Comparison of ENCODE assay signal across 17 mouse cellular contexts in genomic region chr8:123271901-123272300, GRCm38 (mm10). TPM values are rescaled to one million over a fixed set of nuclear protein-coding genes. Genes with fewer than 3 reads are reported as not detected.
DNase-seq lines count a peak whose midpoint lies in the region; ATAC-seq and TF ChIP-seq lines count a peak whose summit lies in the region.
"Had no signal": no experiment of that assay in that cellular context is flagged by ENCODE, and none has a peak within 500 bp of the region (broad histone marks: within the 10 kb centered on the region; RNA-seq: fewer than 3 reads in every experiment).

No protein-coding gene starts in this region.

- 57% methylated on average over 4 of the region's 4 CpGs for WGBS in intestine, embryonic 15.5 days
- WGBS in intestine, postnatal 0 days, result 57% methylated on average over 4 of the region's 4 CpGs
- WGBS in embryonic facial prominence, embryonic 11.5 days, result 73% methylated on average over 4 of the region's 4 CpGs
- 71% methylated on average over 4 of the region's 4 CpGs for WGBS in kidney, embryonic 15.5 days
- WGBS in stomach, embryonic 15.5 days, result 54% methylated on average over 4 of the region's 4 CpGs
- 63% methylated on average over 4 of the region's 4 CpGs for WGBS in lung, adult 2 months

- no peak overlapping the region for H3K9ac ChIP-seq in intestine, embryonic 15.5 days
- H3K9ac ChIP-seq in intestine, postnatal 0 days (ENCODE audit: low read depth, low read length), result no peak overlapping the region
- H3K9ac ChIP-seq in embryonic facial prominence, embryonic 11.5 days (replicated peaks; ENCODE audit: low read length), result no peak overlapping the region
- H3K9ac ChIP-seq in kidney, embryonic 15.5 days, result no peak overlapping the region
- H3K9ac ChIP-seq in stomach, embryonic 15.5 days, result no peak overlapping the region
- H3K9ac ChIP-seq: heart, embryonic 13.5 days; neural tube, embryonic 13.5 days had no signal

- H3K27me3 ChIP-seq in intestine, embryonic 15.5 days (replicated peaks), result no peaks in the 10 kb centered on the region
- no peaks in the 10 kb centered on the region for H3K27me3 ChIP-seq in intestine, postnatal 0 days (replicated peaks; ENCODE audit: control insufficient read depth, insufficient read depth, low read length)
- H3K27me3 ChIP-seq in embryonic facial prominence, embryonic 11.5 days (ENCODE audit: control insufficient read depth, insufficient read depth, low read length), result no peaks in the 10 kb centered on the region
- no peaks in the 10 kb centered on the region for H3K27me3 ChIP-seq in kidney, embryonic 15.5 days
- H3K27me3 ChIP-seq in stomach, embryonic 15.5 days (replicated peaks), result no peaks in the 10 kb centered on the region
- H3K27me3 ChIP-seq: heart, embryonic 13.5 days; neural tube, embryonic 13.5 days had no signal

- H3K9me3 ChIP-seq in intestine, embryonic 15.5 days, result no peaks in the 10 kb centered on the region
- no peaks in the 10 kb centered on the region for H3K9me3 ChIP-seq in intestine, postnatal 0 days (ENCODE audit: control insufficient read depth)
- H3K9me3 ChIP-seq in embryonic facial prominence, embryonic 11.5 days (replicated peaks; ENCODE audit: control insufficient read depth, low read length), result no peaks in the 10 kb centered on the region
- H3K9me3 ChIP-seq in kidney, embryonic 15.5 days (replicated peaks), result no peaks in the 10 kb centered on the region
- H3K9me3 ChIP-seq in stomach, embryonic 15.5 days, result no peaks in the 10 kb centered on the region
- H3K9me3 ChIP-seq: G1E; heart, embryonic 13.5 days; neural tube, embryonic 13.5 days had no signal

- H3K4me3 ChIP-seq in intestine, embryonic 15.5 days (replicated peaks), result no peak overlapping the region
- H3K4me3 ChIP-seq in intestine, postnatal 0 days (ENCODE audit: low read depth, low read length), result no peak overlapping the region
- H3K4me3 ChIP-seq in embryonic facial prominence, embryonic 11.5 days (ENCODE audit: low read depth, low read length), result no peak overlapping the region
- H3K4me3 ChIP-seq in kidney, embryonic 15.5 days (replicated peaks), result no peak overlapping the region
- H3K4me3 ChIP-seq in stomach, embryonic 15.5 days (replicated peaks), result no peak overlapping the region
- H3K4me3 ChIP-seq in lung, adult 2 months (replicated peaks; ENCODE audit: extremely low read depth, low read depth, low read length), result no peak overlapping the region
- H3K4me3 ChIP-seq: heart, embryonic 13.5 days; neural tube, embryonic 13.5 days had no signal

- H3K36me3 ChIP-seq in intestine, embryonic 15.5 days, result peaks cover 24% of the 10 kb centered on the region
- peaks cover 37% of the 10 kb centered on the region for H3K36me3 ChIP-seq in intestine, postnatal 0 days (ENCODE audit: control insufficient read depth, insufficient read depth)
- peaks cover 2% of the 10 kb centered on the region for H3K36me3 ChIP-seq in embryonic facial prominence, embryonic 11.5 days (replicated peaks; ENCODE audit: control insufficient read depth, insufficient read depth, low read depth, low read length)
- H3K36me3 ChIP-seq in kidney, embryonic 15.5 days, result peaks cover 91% of the 10 kb centered on the region
- peaks cover 29% of the 10 kb centered on the region for H3K36me3 ChIP-seq in stomach, embryonic 15.5 days

- peak; percentile 6 for DNase-seq in embryonic facial prominence, embryonic 11.5 days (ENCODE audit: low spot score)
- DNase-seq in lung, adult 2 months, result no peak
- no peak for DNase-seq in adrenal gland, adult (ENCODE audit: inconsistent age in 2 of 2, low spot score in 1 of 2)
- DNase-seq: adrenal gland, postnatal 36 days; cerebellum, adult 9-10 months; embryo, embryonic 11 days; gastrocnemius, postnatal 36 days; heart, postnatal 4 days had no signal

- no peak for TF ChIP-seq POLR2A in lung, adult 2 months (IDR thresholded peaks at IDR 0.05; ENCODE audit: borderline replicate concordance, extremely low read depth, low read depth, low read length)

- H3K27ac ChIP-seq in intestine, embryonic 15.5 days, result no peak overlapping the region
- no peak overlapping the region for H3K27ac ChIP-seq in intestine, postnatal 0 days (ENCODE audit: low read depth, low read length)
- no peak overlapping the region for H3K27ac ChIP-seq in embryonic facial prominence, embryonic 11.5 days (replicated peaks; ENCODE audit: low read depth, low read length)
- 0 out of 2 replicates have a peak overlapping the region, but pooled peaks have one; percentile 32 for H3K27ac ChIP-seq in kidney, embryonic 15.5 days
- H3K27ac ChIP-seq in stomach, embryonic 15.5 days, result no peak overlapping the region
- H3K27ac ChIP-seq: heart, embryonic 13.5 days; neural tube, embryonic 13.5 days had no signal

- no peak for TF ChIP-seq CTCF in intestine, postnatal 0 days (IDR thresholded peaks at IDR 0.05; ENCODE audit: low read depth)
- TF ChIP-seq CTCF in lung, adult 2 months (IDR thresholded peaks at IDR 0.05; ENCODE audit: insufficient read depth, low read length), result no peak

- 0 out of 2 replicates have a peak, but pooled peaks have one; percentile 36 for ATAC-seq in intestine, embryonic 15.5 days
- ATAC-seq in intestine, postnatal 0 days, result no peak
- no peak for ATAC-seq in embryonic facial prominence, embryonic 11.5 days (replicated peaks; ENCODE audit: insufficient number of reproducible peaks, low FRiP score, low TSS enrichment, low read depth)
- no peak; the same call in 1 of the 2 replicates for ATAC-seq in kidney, embryonic 15.5 days (replicated peaks; ENCODE audit: low FRiP score)
- ATAC-seq in stomach, embryonic 15.5 days (ENCODE audit: insufficient read depth, low FRiP score, low read depth), result peak; percentile 20; the same call in 1 of the 2 replicates
- no peak for ATAC-seq in megakaryocyte, adult 5-6 weeks (ENCODE audit: poor library complexity, severe bottlenecking)

- H3K4me1 ChIP-seq in intestine, embryonic 15.5 days (replicated peaks), result no peaks in the 10 kb centered on the region
- no peaks in the 10 kb centered on the region; the same call in 1 of the 2 replicates for H3K4me1 ChIP-seq in intestine, postnatal 0 days (replicated peaks; ENCODE audit: control insufficient read depth, insufficient read depth, low read length)
- H3K4me1 ChIP-seq in embryonic facial prominence, embryonic 11.5 days (ENCODE audit: control insufficient read depth, insufficient read depth, low read length), result no peaks in the 10 kb centered on the region
- H3K4me1 ChIP-seq in kidney, embryonic 15.5 days, result peaks cover 4% of the 10 kb centered on the region
- no peaks in the 10 kb centered on the region for H3K4me1 ChIP-seq in stomach, embryonic 15.5 days
- no peaks in the 10 kb centered on the region for H3K4me1 ChIP-seq in lung, adult 2 months (ENCODE audit: control insufficient read depth, insufficient read depth, low read length)
- H3K4me1 ChIP-seq: heart, embryonic 13.5 days had no signal

- no peak overlapping the region for H3K4me2 ChIP-seq in intestine, embryonic 15.5 days (replicated peaks)
- no peak overlapping the region for H3K4me2 ChIP-seq in intestine, postnatal 0 days (replicated peaks; ENCODE audit: low read depth)
- no peak overlapping the region for H3K4me2 ChIP-seq in embryonic facial prominence, embryonic 11.5 days (ENCODE audit: low read depth, low read length)
- no peak overlapping the region for H3K4me2 ChIP-seq in kidney, embryonic 15.5 days
- no peak overlapping the region for H3K4me2 ChIP-seq in stomach, embryonic 15.5 days
- H3K4me2 ChIP-seq: heart, embryonic 13.5 days; liver, embryonic 11.5 days; neural tube, embryonic 13.5 days had no signal

RNA-seq across cellular contexts. Expression of gene Vps9d1, which starts 17.8 kb away (rescaled TPM):
- polyA plus RNA-seq in intestine, embryonic 15.5 days (2015; fragmentation: Nextera tagmentation; extraction: Ambion mirVana), result 15.3 and 18.4 TPM in 2 replicates
- polyA plus RNA-seq in intestine, postnatal 0 days (2015; fragmentation: Nextera tagmentation; extraction: Ambion mirVana), result 7.1 and 8.3 TPM in 2 replicates
- polyA plus RNA-seq in embryonic facial prominence, embryonic 11.5 days (2014; fragmentation: Nextera tagmentation; extraction: Ambion mirVana), result 15.6 and 21.7 TPM in 2 replicates
- 22.2 and 25.0 TPM in 2 replicates for polyA plus RNA-seq in kidney, embryonic 15.5 days (2015; fragmentation: Nextera tagmentation; extraction: Ambion mirVana)
- polyA plus RNA-seq in stomach, embryonic 15.5 days (2015; fragmentation: Nextera tagmentation; extraction: Ambion mirVana), result 20.5 and 22.5 TPM in 2 replicates
- polyA plus RNA-seq in lung, adult 2 months (2012; rRNA removed), result 83.9 and 94.4 TPM in 2 replicates
- 19.3 and 19.7 TPM in 2 replicates for total RNA-seq in megakaryocyte, adult 5-6 weeks (2015)
- total RNA-seq in megakaryocyte, adult 5-6 weeks (2017), result 23.8 and 27.7 TPM in 2 replicates

RNA-seq across cellular contexts. Expression of gene Zfp276, which starts 17.9 kb away (rescaled TPM):
- 18.2 and 18.4 TPM in 2 replicates for polyA plus RNA-seq in intestine, embryonic 15.5 days (2015; fragmentation: Nextera tagmentation; extraction: Ambion mirVana)
- 7.2 and 7.4 TPM in 2 replicates for polyA plus RNA-seq in intestine, postnatal 0 days (2015; fragmentation: Nextera tagmentation; extraction: Ambion mirVana)
- 14.5 and 17.8 TPM in 2 replicates for polyA plus RNA-seq in embryonic facial prominence, embryonic 11.5 days (2014; fragmentation: Nextera tagmentation; extraction: Ambion mirVana)
- polyA plus RNA-seq in kidney, embryonic 15.5 days (2015; fragmentation: Nextera tagmentation; extraction: Ambion mirVana), result 21.2 and 22.7 TPM in 2 replicates
- 19.8 and 21.0 TPM in 2 replicates for polyA plus RNA-seq in stomach, embryonic 15.5 days (2015; fragmentation: Nextera tagmentation; extraction: Ambion mirVana)
- polyA plus RNA-seq in lung, adult 2 months (2012; rRNA removed), result 34.1 and 37.8 TPM in 2 replicates
- total RNA-seq in megakaryocyte, adult 5-6 weeks (2015), result 13.5 and 16.4 TPM in 2 replicates
- total RNA-seq in megakaryocyte, adult 5-6 weeks (2017), result 15.7 and 30.6 TPM in 2 replicates

RNA-seq across cellular contexts. Expression of gene Spata2l, which starts 35.9 kb away (rescaled TPM):
- 5.4 and 5.5 TPM in 2 replicates for polyA plus RNA-seq in intestine, embryonic 15.5 days (2015; fragmentation: Nextera tagmentation; extraction: Ambion mirVana)
- polyA plus RNA-seq in intestine, postnatal 0 days (2015; fragmentation: Nextera tagmentation; extraction: Ambion mirVana), result 5.0 TPM in 2 replicates
- 1.1 and 1.5 TPM in 2 replicates for polyA plus RNA-seq in embryonic facial prominence, embryonic 11.5 days (2014; fragmentation: Nextera tagmentation; extraction: Ambion mirVana)
- 5.3 and 5.7 TPM in 2 replicates for polyA plus RNA-seq in kidney, embryonic 15.5 days (2015; fragmentation: Nextera tagmentation; extraction: Ambion mirVana)
- 5.0 and 5.8 TPM in 2 replicates for polyA plus RNA-seq in stomach, embryonic 15.5 days (2015; fragmentation: Nextera tagmentation; extraction: Ambion mirVana)
- polyA plus RNA-seq in lung, adult 2 months (2012; rRNA removed), result 8.3 and 9.6 TPM in 2 replicates
- 5.4 and 5.5 TPM in 2 replicates for total RNA-seq in megakaryocyte, adult 5-6 weeks (2015)
- 2.2 and 4.7 TPM in 2 replicates for total RNA-seq in megakaryocyte, adult 5-6 weeks (2017)

RNA-seq across cellular contexts. Expression of gene Fanca, which starts 46.5 kb away (rescaled TPM):
- polyA plus RNA-seq in intestine, embryonic 15.5 days (2015; fragmentation: Nextera tagmentation; extraction: Ambion mirVana), result 19.5 and 21.8 TPM in 2 replicates
- 5.3 and 7.8 TPM in 2 replicates for polyA plus RNA-seq in intestine, postnatal 0 days (2015; fragmentation: Nextera tagmentation; extraction: Ambion mirVana)
- 29.5 and 34.6 TPM in 2 replicates for polyA plus RNA-seq in embryonic facial prominence, embryonic 11.5 days (2014; fragmentation: Nextera tagmentation; extraction: Ambion mirVana)
- 38.2 and 45.2 TPM in 2 replicates for polyA plus RNA-seq in kidney, embryonic 15.5 days (2015; fragmentation: Nextera tagmentation; extraction: Ambion mirVana)
- 20.9 and 22.8 TPM in 2 replicates for polyA plus RNA-seq in stomach, embryonic 15.5 days (2015; fragmentation: Nextera tagmentation; extraction: Ambion mirVana)
- polyA plus RNA-seq in lung, adult 2 months (2012; rRNA removed), result 17.8 and 21.8 TPM in 2 replicates
- 29.5 and 36.3 TPM in 2 replicates for total RNA-seq in megakaryocyte, adult 5-6 weeks (2015)
- total RNA-seq in megakaryocyte, adult 5-6 weeks (2017), result 37.9 and 50.2 TPM in 2 replicates

RNA-seq across cellular contexts. Expression of gene Cdk10, which starts 47.3 kb away (rescaled TPM):
- polyA plus RNA-seq in intestine, embryonic 15.5 days (2015; fragmentation: Nextera tagmentation; extraction: Ambion mirVana), result 24.2 and 25.4 TPM in 2 replicates
- 11.8 and 14.0 TPM in 2 replicates for polyA plus RNA-seq in intestine, postnatal 0 days (2015; fragmentation: Nextera tagmentation; extraction: Ambion mirVana)
- 29.9 and 34.5 TPM in 2 replicates for polyA plus RNA-seq in embryonic facial prominence, embryonic 11.5 days (2014; fragmentation: Nextera tagmentation; extraction: Ambion mirVana)
- polyA plus RNA-seq in kidney, embryonic 15.5 days (2015; fragmentation: Nextera tagmentation; extraction: Ambion mirVana), result 33.7 and 34.7 TPM in 2 replicates
- polyA plus RNA-seq in stomach, embryonic 15.5 days (2015; fragmentation: Nextera tagmentation; extraction: Ambion mirVana), result 28.8 and 30.6 TPM in 2 replicates
- polyA plus RNA-seq in lung, adult 2 months (2012; rRNA removed), result 48.5 and 60.3 TPM in 2 replicates
- 11.1 and 13.8 TPM in 2 replicates for total RNA-seq in megakaryocyte, adult 5-6 weeks (2015)
- total RNA-seq in megakaryocyte, adult 5-6 weeks (2017), result 16.3 and 20.2 TPM in 2 replicates

Comparison
In these comparisons a context has a peak if more than half of its experiments do, and no peak if none do; other contexts are left out.
1. ATAC-seq: peak in intestine, embryonic 15.5 days (single experiment) and stomach, embryonic 15.5 days (single experiment); none in intestine, postnatal 0 days (single experiment), embryonic facial prominence, embryonic 11.5 days (single experiment), kidney, embryonic 15.5 days (single experiment) and megakaryocyte, adult 5-6 weeks (single experiment).